ENCODE assay signal across 23 mouse cellular contexts in the genomic region with DNA sequence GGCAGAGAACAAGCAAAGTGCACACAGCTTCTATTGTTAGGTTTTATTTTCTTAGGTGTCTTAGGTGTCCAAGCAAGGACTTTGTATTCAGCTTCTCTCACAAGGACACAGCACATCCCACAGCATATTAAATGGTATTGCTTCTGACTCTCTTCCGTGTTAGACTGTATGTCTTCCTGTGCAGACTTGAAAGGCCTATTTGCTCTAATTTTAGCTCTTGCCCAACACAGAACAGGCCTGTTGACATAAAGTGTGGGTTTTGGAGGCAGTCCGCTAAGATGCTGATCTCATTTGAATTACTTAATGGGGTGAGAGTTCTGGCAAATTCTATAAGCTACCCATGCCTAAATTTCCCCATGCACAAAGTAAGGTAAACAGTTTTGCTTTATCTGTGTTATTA.
DNase-seq lines count a peak whose midpoint lies in the region; ATAC-seq and TF ChIP-seq lines count a peak whose summit lies in the region.
"Had no signal": no experiment of that assay in that cellular context is flagged by ENCODE, and none has a peak within 500 bp of the region (broad histone marks: within the 10 kb centered on the region; RNA-seq: fewer than 3 reads in every experiment).

No protein-coding gene starts in this region.

- TF ChIP-seq POLR2A in lung, adult 2 months (IDR thresholded peaks at IDR 0.05; ENCODE audit: borderline replicate concordance, extremely low read depth, low read depth, low read length) = no peak

- H3K4me1 ChIP-seq in lung, embryonic 14.5 days (ENCODE audit: insufficient read depth) = no peaks in the 10 kb centered on the region
- H3K4me1 ChIP-seq in lung, embryonic 16.5 days (replicated peaks; ENCODE audit: control insufficient read depth, insufficient read depth, low read length) = 0 out of 2 replicates have a peak, but pooled peaks cover 2% of the 10 kb centered on the region
- no peaks in the 10 kb centered on the region for H3K4me1 ChIP-seq in lung, adult 2 months (ENCODE audit: control insufficient read depth, insufficient read depth, low read length)
- H3K4me1 ChIP-seq: embryonic facial prominence, embryonic 13.5 days; embryonic facial prominence, embryonic 15.5 days; forebrain, embryonic 13.5 days; forebrain, embryonic 15.5 days had no signal

- no peak overlapping the region for H3K4me3 ChIP-seq in lung, embryonic 14.5 days (ENCODE audit: low read depth, low read length)
- no peak overlapping the region for H3K4me3 ChIP-seq in lung, embryonic 16.5 days (ENCODE audit: low read length)
- no peak overlapping the region for H3K4me3 ChIP-seq in lung, adult 2 months (replicated peaks; ENCODE audit: extremely low read depth, low read depth, low read length)
- H3K4me3 ChIP-seq: embryonic facial prominence, embryonic 13.5 days; embryonic facial prominence, embryonic 15.5 days; erythroblast, embryonic 14.5 days; forebrain, embryonic 13.5 days; forebrain, embryonic 15.5 days had no signal

- no peaks in the 10 kb centered on the region for H3K27me3 ChIP-seq in lung, embryonic 14.5 days (ENCODE audit: insufficient read depth, low read length)
- H3K27me3 ChIP-seq in lung, embryonic 16.5 days (ENCODE audit: control insufficient read depth, insufficient read depth, low read depth, low read length) = no peaks in the 10 kb centered on the region
- H3K27me3 ChIP-seq: embryonic facial prominence, embryonic 13.5 days; embryonic facial prominence, embryonic 15.5 days; forebrain, embryonic 13.5 days; forebrain, embryonic 15.5 days had no signal

- no peaks in the 10 kb centered on the region for H3K36me3 ChIP-seq in lung, embryonic 14.5 days (ENCODE audit: insufficient read depth)
- H3K36me3 ChIP-seq in lung, embryonic 16.5 days (ENCODE audit: control insufficient read depth, insufficient read depth, low read length) = no peaks in the 10 kb centered on the region
- H3K36me3 ChIP-seq: embryonic facial prominence, embryonic 13.5 days; embryonic facial prominence, embryonic 15.5 days; forebrain, embryonic 15.5 days had no signal

- no peak for TF ChIP-seq CTCF in lung, embryonic 14.5 days (IDR thresholded peaks at IDR 0.05; ENCODE audit: low read depth)
- TF ChIP-seq CTCF in lung, adult 2 months (IDR thresholded peaks at IDR 0.05; ENCODE audit: insufficient read depth, low read length) = no peak

- no peak overlapping the region for H3K9ac ChIP-seq in lung, embryonic 14.5 days
- no peak overlapping the region for H3K9ac ChIP-seq in lung, embryonic 16.5 days (ENCODE audit: low read length)
- H3K9ac ChIP-seq: embryonic facial prominence, embryonic 13.5 days; embryonic facial prominence, embryonic 15.5 days; forebrain, embryonic 13.5 days; forebrain, embryonic 15.5 days had no signal

- no peaks in the 10 kb centered on the region for H3K9me3 ChIP-seq in lung, embryonic 14.5 days (ENCODE audit: low read depth, low read length)
- H3K9me3 ChIP-seq in lung, embryonic 16.5 days (ENCODE audit: control insufficient read depth, low read length) = no peaks in the 10 kb centered on the region
- H3K9me3 ChIP-seq: embryonic facial prominence, embryonic 13.5 days; embryonic facial prominence, embryonic 15.5 days; forebrain, embryonic 13.5 days; forebrain, embryonic 15.5 days had no signal

- H3K27ac ChIP-seq in lung, embryonic 14.5 days (ENCODE audit: low read depth) = no peak overlapping the region
- peak overlapping the region; percentile 55 for H3K27ac ChIP-seq in lung, embryonic 16.5 days (ENCODE audit: low read length)
- H3K27ac ChIP-seq: embryonic facial prominence, embryonic 13.5 days; embryonic facial prominence, embryonic 15.5 days; forebrain, embryonic 13.5 days; forebrain, embryonic 15.5 days had no signal

- no peak overlapping the region for H3K4me2 ChIP-seq in lung, embryonic 14.5 days
- no peak overlapping the region for H3K4me2 ChIP-seq in lung, embryonic 16.5 days (ENCODE audit: low read depth, low read length)
- H3K4me2 ChIP-seq: embryonic facial prominence, embryonic 13.5 days; embryonic facial prominence, embryonic 15.5 days; forebrain, embryonic 13.5 days; forebrain, embryonic 15.5 days had no signal

- WGBS in lung, embryonic 14.5 days = 44% methylated on average over 2 of the region's 2 CpGs
- 37% methylated on average over 2 of the region's 2 CpGs for WGBS in lung, embryonic 16.5 days
- WGBS in lung, adult 2 months = 35% methylated on average over 2 of the region's 2 CpGs

- DNase-seq in lung, embryonic 14.5 days = peak; percentile 46
- no peak for DNase-seq in lung, postnatal 14 days
- DNase-seq in lung, adult 2 months = no peak
- DNase-seq in lung, postnatal 10 days = peak; percentile 2
- DNase-seq in lung, adult 18-20 months = no peak
- DNase-seq in gonadal fat pad, adult 2 months (ENCODE audit: low read depth) = peak; percentile 31
- no peak for DNase-seq in left cerebral cortex, postnatal 14 days (ENCODE audit: low spot score in 2 of 2)
- DNase-seq: adrenal gland, adult 2 months; adrenal gland, postnatal 10 days; adrenal gland, postnatal 25 days; cerebellum, adult 11 months; cerebellum, adult 18-20 months; cerebellum, adult 8-10 months; cerebellum, adult 9-11 months; cerebellum, postnatal 14 days; cerebellum, postnatal 36 days; embryo, embryonic 11 days had no signal

- intact Hi-C loops in left cerebral cortex, postnatal 14 days (cut with DNase I) = no loop called here

- ATAC-seq in lung, embryonic 14.5 days (ENCODE audit: insufficient read depth) = peak; percentile 69
- peak; percentile 86 for ATAC-seq in lung, embryonic 16.5 days (ENCODE audit: low read depth)
- ATAC-seq: forebrain, embryonic 13.5 days; forebrain, embryonic 15.5 days had no signal

Comparison
In these comparisons a context has a peak if more than half of its experiments do, and no peak if none do; other contexts are left out.
1. DNase-seq: peak in lung, embryonic 14.5 days (single experiment), lung, postnatal 10 days (single experiment) and gonadal fat pad, adult 2 months (single experiment); none in lung, postnatal 14 days (single experiment), lung, adult 2 months (single experiment), lung, adult 18-20 months (0 of 2) and left cerebral cortex, postnatal 14 days (0 of 2).